Mouse (Mus musculus) lung, postnatal 36 days (tissue): ENCODE results near the gene Col11a2.

Source experiments
- DNase-seq: peaks from one replicate; pipeline ENCODE4 v3.0.0; 2022; ENCODE audit warnings: mixed read lengths

The Col11a2 gene

GRCm38 (mm10) chr17:34026917-34027655 is 12.2 kb upstream of the Col11a2 start:
- DNase-seq: peak; percentile 72

GRCm38 (mm10) chr17:34027656-34028223 is 11.5 kb upstream of the Col11a2 start, which contains the start of gene H2-Ke6:
Gene H2-Ke6 (minus strand): TSS chr17:34028060.
- DNase-seq: peak; percentile 97

GRCm38 (mm10) chr17:34028501-34029149 is 10.6 kb upstream of the Col11a2 start:
- DNase-seq: no peak

GRCm38 (mm10) chr17:34029150-34029889 is 9.9 kb upstream of the Col11a2 start:
- DNase-seq: no peak

- DNase-seq: no peak
Measured at GRCm38 (mm10) chr17:34029890-34030595, 9.2 kb upstream of the Col11a2 start.

- no peak for DNase-seq
Measured at GRCm38 (mm10) chr17:34030861-34031326, 8.3 kb upstream of the Col11a2 start.

- DNase-seq: peak; percentile 97
Measured at GRCm38 (mm10) chr17:34031465-34032173, 7.6 kb upstream of the Col11a2 start, which contains the start of the genes Slc39a7 and Rxrb. Gene Slc39a7 (minus strand): TSS chr17:34031682. Gene Rxrb (plus strand): TSS chr17:34031812.

GRCm38 (mm10) chr17:34032174-34032632 is 7.0 kb upstream of the Col11a2 start:
- DNase-seq: peak; percentile 67

GRCm38 (mm10) chr17:34032806-34033205 is 6.4 kb upstream of the Col11a2 start:
- no peak for DNase-seq

- no peak for DNase-seq
Measured at GRCm38 (mm10) chr17:34033441-34033840, 5.8 kb upstream of the Col11a2 start.

GRCm38 (mm10) chr17:34034064-34034463 is 5.2 kb upstream of the Col11a2 start:
- peak; percentile 71 for DNase-seq

- no peak for DNase-seq
Measured at GRCm38 (mm10) chr17:34035517-34035916, 3.7 kb upstream of the Col11a2 start.

- no peak for DNase-seq
Measured at GRCm38 (mm10) chr17:34036647-34037046, 2.6 kb upstream of the Col11a2 start.

- DNase-seq: no peak
Measured at GRCm38 (mm10) chr17:34037241-34037640, 2.0 kb upstream of the Col11a2 start.

GRCm38 (mm10) chr17:34038440-34038839 is 797 bp upstream of the Col11a2 start:
- no peak for DNase-seq

GRCm38 (mm10) chr17:34039562-34040450 is 569 bp downstream of the Col11a2 start:
- no peak for DNase-seq

GRCm38 (mm10) chr17:34045941-34046340 is 6.7 kb downstream of the Col11a2 start:
- DNase-seq: no peak

- DNase-seq: no peak
Measured at GRCm38 (mm10) chr17:34047404-34048050, 8.3 kb downstream of the Col11a2 start.

GRCm38 (mm10) chr17:34057224-34057623 is 18.0 kb downstream of the Col11a2 start:
- DNase-seq: no peak

- no peak for DNase-seq
Measured at GRCm38 (mm10) chr17:34068864-34069263, 29.6 kb downstream of the Col11a2 start.
